Mouse (Mus musculus): ENCODE measurements around the gene H2al1m. TPM values are rescaled to one million over a fixed set of nuclear protein-coding genes. Genes with fewer than 3 reads are reported as not detected.
"Not testable (repeated sequence)": the region's sequence is repeated elsewhere in the genome, so short reads cannot be mapped to it uniquely, and the experiment has no call there.

H2al1m gene
- polyA plus RNA-seq (2015; fragmentation: Nextera tagmentation; extraction: Ambion mirVana), result not detected in 2 replicates

GRCm38 (mm10) chrX:9283464-9283863 is at the start of gene H2al1m:
H2al1m (plus strand) TSS chrX:9283764.
- not testable (repeated sequence) for DNase-seq (ENCODE audit: low spot score)

GRCm38 (mm10) chrX:9240737-9241591 is 42.6 kb upstream of the H2al1m start:
- DNase-seq (ENCODE audit: low spot score), result no peak

- DNase-seq (ENCODE audit: low spot score), result no peak
These were observed 40.1 kb upstream of the H2al1m start for GRCm38 (mm10) chrX:9243381-9243864.

GRCm38 (mm10) chrX:9244603-9245336 is 38.8 kb upstream of the H2al1m start:
- no peak for DNase-seq (ENCODE audit: low spot score)

GRCm38 (mm10) chrX:9248911-9249310 is 34.7 kb upstream of the H2al1m start:
- no peak for DNase-seq (ENCODE audit: low spot score)

- peak; percentile 2 for DNase-seq (ENCODE audit: low spot score)
These were observed 29.6 kb upstream of the H2al1m start for GRCm38 (mm10) chrX:9253990-9254389.

GRCm38 (mm10) chrX:9254901-9255300 is 28.7 kb upstream of the H2al1m start:
- DNase-seq (ENCODE audit: low spot score), result no peak

- no peak for DNase-seq (ENCODE audit: low spot score)
These were observed 26.8 kb upstream of the H2al1m start, which contains the start of gene Gm14862 for GRCm38 (mm10) chrX:9256766-9257165. Gm14862 (minus strand) TSS chrX:9256899.

- DNase-seq (ENCODE audit: low spot score), result no peak
These were observed 25.7 kb upstream of the H2al1m start for GRCm38 (mm10) chrX:9257831-9258230.

GRCm38 (mm10) chrX:9259267-9259666 is 24.3 kb upstream of the H2al1m start:
- no peak for DNase-seq (ENCODE audit: low spot score)

- no peak for DNase-seq (ENCODE audit: low spot score)
These were observed 12.5 kb upstream of the H2al1m start for GRCm38 (mm10) chrX:9271112-9271511.

GRCm38 (mm10) chrX:9271947-9272459 is 11.6 kb upstream of the H2al1m start:
- no peak for DNase-seq (ENCODE audit: low spot score)

GRCm38 (mm10) chrX:9272460-9273361 is 10.9 kb upstream of the H2al1m start, which contains the start of gene Xk:
Xk (plus strand) TSS chrX:9272756.
- peak; percentile 56 for DNase-seq (ENCODE audit: low spot score)

- DNase-seq (ENCODE audit: low spot score), result no peak
These were observed 10.1 kb upstream of the H2al1m start for GRCm38 (mm10) chrX:9273377-9274002.

GRCm38 (mm10) chrX:9274321-9274720 is 9.2 kb upstream of the H2al1m start:
- no peak for DNase-seq (ENCODE audit: low spot score)

- DNase-seq (ENCODE audit: low spot score), result not testable (repeated sequence)
These were observed 9.7 kb downstream of the H2al1m start for GRCm38 (mm10) chrX:9293140-9293829.

- DNase-seq (ENCODE audit: low spot score), result no peak
These were observed 14.9 kb downstream of the H2al1m start for GRCm38 (mm10) chrX:9298413-9298864.

- no peak for DNase-seq (ENCODE audit: low spot score)
These were observed 19.2 kb downstream of the H2al1m start for GRCm38 (mm10) chrX:9302791-9303190.

- no peak for DNase-seq (ENCODE audit: low spot score)
These were observed 19.9 kb downstream of the H2al1m start for GRCm38 (mm10) chrX:9303455-9303854.

- not testable (repeated sequence) for DNase-seq (ENCODE audit: low spot score)
These were observed 32.9 kb downstream of the H2al1m start for GRCm38 (mm10) chrX:9316457-9316856.
